Mouse (Mus musculus): Measurements from ENCODE around the gene Fam208b. TPM values are rescaled to one million over a fixed set of nuclear protein-coding genes. Genes with fewer than 3 reads are reported as not detected.

The Fam208b gene
- polyA plus RNA-seq (2015; fragmentation: Nextera tagmentation; extraction: Ambion mirVana), result 3.1 and 4.0 TPM in 2 replicates

DNA sequence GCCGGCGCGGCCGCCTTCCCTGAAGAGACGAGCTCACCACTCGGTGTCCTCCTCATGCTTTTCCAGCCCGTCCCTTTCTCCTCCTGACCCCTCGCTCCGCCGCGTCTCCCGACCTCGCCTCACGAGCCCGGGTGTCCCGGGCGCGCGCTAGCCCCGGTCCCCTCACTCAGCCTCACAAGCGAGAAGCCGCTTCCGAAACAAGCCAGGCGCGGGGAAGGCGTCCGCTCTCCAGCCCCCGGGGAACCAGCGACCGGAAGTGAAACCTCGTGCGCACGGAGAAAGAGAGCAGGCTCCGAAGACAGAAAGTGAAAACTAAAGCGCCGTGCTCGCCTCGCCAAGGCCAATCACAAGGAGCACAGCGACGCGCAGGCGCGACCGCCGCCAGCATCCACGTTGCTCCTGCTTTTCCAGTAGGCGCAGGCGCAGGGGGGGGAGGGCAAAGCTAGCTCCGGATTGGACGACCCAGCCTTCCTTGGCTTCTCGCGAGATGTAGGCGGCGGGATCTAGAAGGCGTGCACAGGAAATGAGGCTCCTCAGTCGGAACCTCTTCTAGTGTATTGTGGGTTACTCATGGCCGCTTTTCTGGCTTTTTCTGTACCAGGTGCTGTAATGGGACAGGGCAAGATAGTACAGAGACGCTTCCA, at the start of gene Fam208b:
Gene Fam208b, minus strand, starts transcription at position 314 of the 644 bp plus-strand sequence.
- Histone ChIP-seq H3K9ac (peak within 1 kb of the TSS; percentile 78), H3K9me3 (replicated peaks) (no peaks in the 10 kb centered on the region), H3K27ac (replicated peaks) (peak within 1 kb of the TSS; percentile 88), H3K4me1 (replicated peaks) (peaks cover 5% of the 10 kb centered on the region; the same call in 1 of the 2 replicates), H3K4me2 (peak within 1 kb of the TSS; percentile 87), H3K27me3 (peaks cover 2% of the 10 kb centered on the region; the same call in 1 of the 2 replicates), H3K36me3 (replicated peaks) (no peaks in the 10 kb centered on the region), H3K4me3 (replicated peaks) (peak within 1 kb of the TSS; percentile 86)
- WGBS (ENCODE audit: insufficient replicate concordance), result under 1% methylated on average over 58 of the region's 58 CpGs
- peak; percentile 98 for ATAC-seq (ENCODE audit: insufficient read depth)

DNA sequence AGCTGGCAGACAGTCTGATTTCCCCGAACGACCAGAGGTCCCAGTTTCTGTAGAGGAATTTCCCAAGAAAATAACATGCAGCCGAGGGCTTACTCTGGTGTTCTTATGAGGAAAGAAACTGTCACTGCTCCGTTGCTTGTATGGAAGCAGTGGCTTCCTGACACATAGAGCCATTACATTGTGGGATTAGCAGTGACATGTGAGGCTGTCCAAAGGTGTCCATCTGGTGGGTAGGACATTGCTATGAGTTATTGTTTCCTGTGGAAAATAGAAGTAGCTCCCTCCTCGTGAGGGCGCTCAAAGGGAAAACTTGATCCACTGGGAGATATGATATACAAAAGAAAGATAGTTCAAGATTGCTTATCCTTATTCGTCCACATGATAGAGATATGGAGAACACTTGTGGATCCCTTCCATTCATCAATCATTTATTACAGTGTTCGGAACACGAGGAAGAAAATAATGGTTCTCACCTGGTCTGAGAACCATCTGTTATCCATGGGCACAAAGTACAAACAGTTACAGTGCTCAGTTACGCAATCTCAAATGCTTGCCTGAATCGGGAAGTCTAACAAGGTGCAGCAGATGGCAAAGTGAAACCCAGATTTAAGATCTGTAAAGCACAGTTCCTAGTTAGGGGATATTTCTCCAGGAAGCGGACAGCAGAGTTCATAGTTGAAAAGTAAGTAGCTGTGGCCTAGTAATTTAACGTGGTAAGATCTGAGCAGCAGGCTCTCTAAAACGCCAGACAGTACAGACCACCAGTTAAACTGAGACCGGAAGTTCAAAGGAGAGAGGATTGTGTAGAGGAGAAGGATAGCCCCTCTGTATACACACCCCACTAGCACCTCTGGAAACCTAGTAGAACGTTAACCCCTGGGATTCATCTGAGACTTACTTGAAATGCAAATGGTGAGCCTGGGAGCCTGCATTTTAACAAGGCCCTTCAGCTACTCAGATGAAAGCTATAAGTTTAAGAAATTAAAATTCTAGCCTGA, 48.6 kb upstream of the Fam208b start:
- ATAC-seq (ENCODE audit: insufficient read depth), result no peak
- Histone ChIP-seq H3K27me3 (no peaks in the 10 kb centered on the region), H3K36me3 (replicated peaks) (no peaks in the 10 kb centered on the region), H3K4me3 (replicated peaks) (no peak overlapping the region), H3K4me1 (replicated peaks) (no peaks in the 10 kb centered on the region), H3K9ac (no peak overlapping the region), H3K9me3 (replicated peaks) (no peaks in the 10 kb centered on the region), H3K27ac (replicated peaks) (no peak overlapping the region), H3K4me2 (no peak overlapping the region)
- 42% methylated on average over 16 of the region's 16 CpGs for WGBS (ENCODE audit: insufficient replicate concordance)

DNA sequence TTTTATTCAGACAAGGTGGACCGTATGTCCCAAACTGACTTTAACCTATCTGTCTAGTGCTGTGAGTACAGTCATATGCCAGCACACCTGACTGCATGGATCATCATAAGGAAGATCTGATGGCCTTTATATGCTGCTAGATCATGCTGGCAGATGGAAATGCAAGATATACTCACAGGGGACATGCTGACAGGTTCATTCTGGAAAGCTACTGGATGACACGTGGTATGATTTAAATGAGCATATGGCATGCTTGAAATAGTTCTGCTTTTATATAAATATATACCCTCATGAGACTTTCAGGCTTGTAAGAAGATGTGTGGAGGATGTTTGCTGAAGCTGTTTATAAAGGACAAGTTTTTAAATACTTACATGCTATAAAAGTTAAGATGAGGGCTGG, 43.5 kb upstream of the Fam208b start:
- H3K36me3 ChIP-seq (replicated peaks), result no peaks in the 10 kb centered on the region
- ATAC-seq (ENCODE audit: insufficient read depth), result no peak
- WGBS (ENCODE audit: insufficient replicate concordance), result 62% methylated on average over 2 of the region's 2 CpGs

DNA sequence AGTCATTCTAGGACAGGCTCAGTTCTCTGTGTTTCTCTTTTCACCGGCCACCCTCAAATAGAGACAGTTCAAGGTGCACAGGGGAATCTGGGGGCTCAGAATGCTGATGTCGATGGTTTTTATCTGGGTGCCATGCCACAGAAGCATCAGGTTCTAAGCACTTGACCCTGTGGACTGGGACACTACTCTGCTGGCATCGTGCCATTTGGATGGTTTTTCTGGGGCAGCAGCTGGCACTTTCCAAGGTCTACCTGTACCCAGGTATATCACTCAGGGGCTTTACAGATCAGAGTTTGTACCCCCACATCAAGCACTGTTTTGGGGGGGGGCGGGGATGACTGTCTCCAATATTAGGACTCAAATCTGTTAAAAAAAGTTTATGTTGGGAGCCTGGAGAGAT, 39.7 kb upstream of the Fam208b start:
- no peak overlapping the region for H3K4me2 ChIP-seq
- H3K27me3 ChIP-seq, result no peaks in the 10 kb centered on the region
- H3K9me3 ChIP-seq (replicated peaks), result no peaks in the 10 kb centered on the region
- H3K4me3 ChIP-seq (replicated peaks), result no peak overlapping the region
- 71% methylated on average over 4 of the region's 4 CpGs for WGBS (ENCODE audit: insufficient replicate concordance)
- no peak overlapping the region for H3K9ac ChIP-seq
- ATAC-seq (ENCODE audit: insufficient read depth), result no peak
- H3K27ac ChIP-seq (replicated peaks), result no peak overlapping the region
- H3K36me3 ChIP-seq (replicated peaks), result no peaks in the 10 kb centered on the region
- no peaks in the 10 kb centered on the region for H3K4me1 ChIP-seq (replicated peaks)

More for the DNA sequence above, 43.5 kb upstream of the Fam208b start:
- Histone ChIP-seq H3K4me1 (replicated peaks) (no peaks in the 10 kb centered on the region), H3K27ac (replicated peaks) (no peak overlapping the region), H3K9me3 (replicated peaks) (no peaks in the 10 kb centered on the region), H3K9ac (no peak overlapping the region), H3K4me3 (replicated peaks) (no peak overlapping the region), H3K27me3 (no peaks in the 10 kb centered on the region), H3K4me2 (no peak overlapping the region)

DNA sequence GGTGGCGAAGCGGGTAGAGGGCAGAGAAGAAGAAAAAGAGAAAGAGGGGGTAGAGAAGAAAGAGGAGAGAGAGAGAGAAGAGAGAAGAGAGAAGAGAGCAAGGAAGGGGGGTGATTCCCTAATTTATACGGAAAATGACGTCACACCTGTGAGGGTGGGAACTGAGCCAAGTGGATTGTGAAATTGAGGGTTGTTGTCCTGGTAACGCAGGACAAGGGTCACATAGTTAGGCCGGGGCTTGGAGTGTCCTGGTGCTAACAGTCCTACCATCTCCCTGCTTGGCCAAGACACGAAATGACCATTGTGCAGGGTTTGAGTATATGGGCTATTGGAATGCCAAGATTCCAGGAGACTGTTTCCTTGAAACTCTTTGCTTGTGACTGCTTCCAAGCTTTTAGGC, 35.7 kb upstream of the Fam208b start:
- ATAC-seq (ENCODE audit: insufficient read depth), result peak; percentile 36; the same call in 1 of the 2 replicates
- Histone ChIP-seq H3K27me3 (no peaks in the 10 kb centered on the region), H3K9me3 (replicated peaks) (no peaks in the 10 kb centered on the region), H3K4me2 (no peak overlapping the region), H3K36me3 (replicated peaks) (no peaks in the 10 kb centered on the region), H3K4me3 (replicated peaks) (no peak overlapping the region), H3K4me1 (replicated peaks) (no peaks in the 10 kb centered on the region), H3K27ac (replicated peaks) (peak overlapping the region; percentile 45; the same call in 1 of the 2 replicates), H3K9ac (no peak overlapping the region)
- 57% methylated on average over 7 of the region's 7 CpGs for WGBS (ENCODE audit: insufficient replicate concordance)

DNA sequence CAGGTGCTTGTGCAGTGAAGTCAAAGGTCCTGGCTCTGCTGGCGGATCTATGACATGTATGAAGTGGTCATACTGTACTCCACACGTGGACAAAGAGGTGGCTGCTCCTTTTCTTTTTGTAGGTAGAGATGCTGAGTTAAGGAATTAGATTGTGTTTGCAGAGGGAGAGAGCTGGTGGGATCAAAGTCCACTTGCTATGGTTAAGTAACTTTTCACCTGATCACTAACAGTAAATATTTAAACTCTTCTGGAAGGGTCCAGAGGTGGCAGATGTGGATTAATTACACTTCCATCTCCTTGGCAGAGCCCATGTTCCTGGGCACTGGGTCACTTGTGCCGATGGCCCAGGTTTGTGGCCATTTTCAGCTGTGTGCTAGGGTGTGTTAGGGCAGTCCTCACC, 35.0 kb upstream of the Fam208b start:
- Histone ChIP-seq H3K4me3 (replicated peaks) (no peak overlapping the region), H3K9me3 (replicated peaks) (no peaks in the 10 kb centered on the region), H3K4me1 (replicated peaks) (no peaks in the 10 kb centered on the region), H3K27me3 (no peaks in the 10 kb centered on the region), H3K36me3 (replicated peaks) (no peaks in the 10 kb centered on the region), H3K9ac (no peak overlapping the region), H3K27ac (replicated peaks) (peak overlapping the region; percentile 45; the same call in 1 of the 2 replicates), H3K4me2 (0 out of 2 replicates have a peak overlapping the region, but pooled peaks have one; percentile 20)
- WGBS (ENCODE audit: insufficient replicate concordance), result 54% methylated on average over 3 of the region's 3 CpGs
- peak; percentile 38; the same call in 1 of the 2 replicates for ATAC-seq (ENCODE audit: insufficient read depth)

DNA sequence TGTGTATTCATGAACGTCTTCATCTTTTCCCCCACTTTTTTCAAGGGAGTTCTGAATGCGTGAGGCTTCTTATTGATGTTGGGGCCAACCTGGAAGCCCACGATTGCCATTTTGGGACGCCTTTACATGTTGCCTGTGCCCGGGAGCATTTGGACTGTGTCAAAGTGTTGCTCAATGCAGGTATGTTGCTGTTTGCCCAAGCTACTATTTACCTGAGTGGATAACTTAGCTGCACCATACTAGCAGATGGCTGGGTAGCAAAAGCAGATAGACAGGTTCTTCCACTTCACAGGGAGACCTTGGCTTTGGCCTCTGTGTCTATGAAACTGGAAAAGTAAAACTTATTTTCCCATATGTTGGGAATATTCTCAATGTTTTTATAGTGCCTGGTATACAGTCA, 34.0 kb upstream of the Fam208b start:
- ATAC-seq (ENCODE audit: insufficient read depth), result 0 out of 2 replicates have a peak, but pooled peaks have one; percentile 50

DNA sequence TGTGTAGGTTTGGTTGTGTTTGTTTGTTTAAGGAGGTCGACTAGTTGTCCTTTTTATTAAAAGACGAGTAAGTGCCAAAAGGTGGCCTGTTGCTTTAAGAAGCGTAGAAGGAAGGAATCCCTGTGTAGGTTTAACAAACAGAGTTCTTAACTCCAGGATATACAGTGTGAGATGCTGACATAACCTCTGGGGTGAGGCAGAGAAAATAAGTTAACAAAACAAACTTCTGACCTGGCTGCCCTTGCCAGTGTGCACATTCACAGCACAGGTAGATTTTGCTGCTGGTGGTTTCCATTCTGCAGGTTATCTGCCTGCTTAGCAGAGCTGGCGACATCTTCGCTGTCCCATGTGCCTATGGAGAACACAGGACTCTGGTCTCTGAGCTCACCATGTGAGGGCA, 31.6 kb upstream of the Fam208b start:
- Histone ChIP-seq H3K27ac (replicated peaks) (0 out of 2 replicates have a peak overlapping the region, but pooled peaks have one; percentile 14), H3K4me1 (replicated peaks) (no peaks in the 10 kb centered on the region), H3K36me3 (replicated peaks) (no peaks in the 10 kb centered on the region), H3K4me2 (no peak overlapping the region), H3K4me3 (replicated peaks) (no peak overlapping the region), H3K27me3 (no peaks in the 10 kb centered on the region), H3K9me3 (replicated peaks) (no peaks in the 10 kb centered on the region), H3K9ac (no peak overlapping the region)
- ATAC-seq (ENCODE audit: insufficient read depth), result no peak
- WGBS (ENCODE audit: insufficient replicate concordance), result 56% methylated on average over 5 of the region's 5 CpGs

More for the DNA sequence above, 34.0 kb upstream of the Fam208b start:
- H3K4me1 ChIP-seq (replicated peaks), result no peaks in the 10 kb centered on the region
- H3K4me2 ChIP-seq, result no peak overlapping the region
- no peak overlapping the region for H3K4me3 ChIP-seq (replicated peaks)
- H3K27me3 ChIP-seq, result no peaks in the 10 kb centered on the region
- H3K9me3 ChIP-seq (replicated peaks), result no peaks in the 10 kb centered on the region
- no peaks in the 10 kb centered on the region for H3K36me3 ChIP-seq (replicated peaks)
- no peak overlapping the region for H3K9ac ChIP-seq
- 67% methylated on average over 5 of the region's 5 CpGs for WGBS (ENCODE audit: insufficient replicate concordance)
- peak overlapping the region; percentile 45; the same call in 1 of the 2 replicates for H3K27ac ChIP-seq (replicated peaks)

DNA sequence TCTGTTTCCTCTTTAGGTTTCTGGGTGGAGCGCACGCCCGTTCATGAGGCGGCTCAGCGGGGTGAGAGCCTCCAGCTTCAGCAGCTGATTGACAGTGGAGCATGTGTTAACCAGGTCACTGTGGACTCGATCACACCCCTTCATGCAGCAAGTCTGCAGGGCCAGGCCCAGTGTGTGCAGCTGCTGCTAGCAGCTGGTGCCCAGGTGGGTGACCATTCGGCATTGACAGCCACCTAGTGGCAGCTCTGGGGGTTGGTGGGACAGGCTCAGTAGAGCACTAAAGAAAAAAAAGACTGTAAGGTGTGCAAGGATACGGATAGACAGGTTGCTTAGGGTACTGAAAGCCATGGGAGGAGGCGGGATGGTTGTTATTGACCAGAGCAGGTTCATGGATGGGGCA, 31.1 kb upstream of the Fam208b start:
- no peak for ATAC-seq (ENCODE audit: insufficient read depth)
- Histone ChIP-seq H3K9me3 (replicated peaks) (no peaks in the 10 kb centered on the region), H3K27ac (replicated peaks) (0 out of 2 replicates have a peak overlapping the region, but pooled peaks have one; percentile 14), H3K9ac (no peak overlapping the region), H3K4me3 (replicated peaks) (no peak overlapping the region), H3K4me1 (replicated peaks) (no peaks in the 10 kb centered on the region), H3K36me3 (replicated peaks) (no peaks in the 10 kb centered on the region), H3K27me3 (no peaks in the 10 kb centered on the region), H3K4me2 (no peak overlapping the region)
- 64% methylated on average over 9 of the region's 9 CpGs for WGBS (ENCODE audit: insufficient replicate concordance)

DNA sequence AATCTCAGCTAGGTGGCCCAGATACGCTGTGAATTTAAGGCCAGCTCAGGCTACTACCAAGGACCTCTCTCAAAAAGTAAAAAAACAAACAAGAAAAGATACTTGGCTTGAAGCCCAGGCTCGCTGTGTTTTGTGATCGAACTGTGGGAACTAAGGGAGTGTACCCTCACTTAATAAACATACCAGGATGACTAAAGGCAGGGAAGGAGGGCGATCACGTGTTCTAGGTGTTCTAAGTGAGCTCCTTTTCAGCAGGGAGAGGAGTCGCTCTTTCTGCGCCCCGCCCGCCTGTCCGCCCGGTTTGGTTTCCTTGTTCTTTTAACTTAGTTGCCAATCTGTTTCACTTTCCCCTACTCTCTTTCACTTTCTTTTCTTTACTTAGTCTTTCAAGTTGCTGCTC, 25.9 kb upstream of the Fam208b start:
- peaks cover 6% of the 10 kb centered on the region for H3K4me1 ChIP-seq (replicated peaks)
- H3K9ac ChIP-seq, result no peak overlapping the region
- H3K4me3 ChIP-seq (replicated peaks), result peak overlapping the region; percentile 21; the same call in 1 of the 2 replicates
- no peaks in the 10 kb centered on the region for H3K36me3 ChIP-seq (replicated peaks)
- no peaks in the 10 kb centered on the region; the same call in 1 of the 2 replicates for H3K27me3 ChIP-seq
- H3K27ac ChIP-seq (replicated peaks), result no peak overlapping the region
- peak overlapping the region; percentile 41 for H3K4me2 ChIP-seq
- 48% methylated on average over 11 of the region's 11 CpGs for WGBS (ENCODE audit: insufficient replicate concordance)
- H3K9me3 ChIP-seq (replicated peaks), result no peaks in the 10 kb centered on the region
- no peak for ATAC-seq (ENCODE audit: insufficient read depth)

DNA sequence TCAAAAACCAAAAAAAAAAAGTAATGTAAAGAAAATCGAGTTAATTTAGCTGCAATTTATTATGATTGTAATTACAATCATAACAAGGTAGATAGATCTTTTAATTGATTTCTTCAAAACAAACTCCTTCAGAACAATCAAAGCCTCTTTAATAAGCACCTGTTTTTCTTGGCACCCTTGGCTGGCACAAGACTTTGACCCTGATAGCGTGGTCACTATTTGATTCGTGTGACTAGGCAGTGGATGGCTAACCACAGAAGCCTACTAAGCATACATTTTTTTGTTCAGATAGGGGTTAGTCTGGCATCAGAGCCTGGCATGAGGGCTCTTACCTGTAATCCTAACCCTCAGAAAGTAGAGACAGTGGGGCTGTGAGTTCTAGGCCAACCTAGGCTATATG, 24.2 kb upstream of the Fam208b start:
- no peak overlapping the region for H3K27ac ChIP-seq (replicated peaks)
- H3K36me3 ChIP-seq (replicated peaks), result no peaks in the 10 kb centered on the region
- H3K4me1 ChIP-seq (replicated peaks), result peaks cover 6% of the 10 kb centered on the region
- no peak for ATAC-seq (ENCODE audit: insufficient read depth)
- H3K4me2 ChIP-seq, result no peak overlapping the region
- no peaks in the 10 kb centered on the region; the same call in 1 of the 2 replicates for H3K27me3 ChIP-seq
- 59% methylated on average over 3 of the region's 3 CpGs for WGBS (ENCODE audit: insufficient replicate concordance)
- H3K9me3 ChIP-seq (replicated peaks), result no peaks in the 10 kb centered on the region
- no peak overlapping the region for H3K4me3 ChIP-seq (replicated peaks)
- H3K9ac ChIP-seq, result no peak overlapping the region
